Mouse (Mus musculus) heart, adult 8-10 months (tissue): ENCODE results near the gene Apopt1. TPM values are rescaled to one million over a fixed set of nuclear protein-coding genes. Genes with fewer than 3 reads are reported as not detected.

Experiments
- total RNA-seq, 4 experiments: library from RNA; stranded (reverse); gene quantifications; 2 replicates each; pipeline ENCODE4 v1.2.4; 2022

Apopt1 gene
- total RNA-seq, 4 experiments from 2014 or later, result 33.7 to 37.7 (median 35.0) TPM

Other genes with a start within 250 kb of the Apopt1 start
- under 1 TPM in 2 of 4 experiments, not detected in 2; 0.22 to 0.35 TPM for gene Gm266, start 227.4 kb upstream of the Apopt1 start, total RNA-seq
- 100 to 1,000 TPM; 155 to 196 (median 171) TPM for gene Eif5, start 175.2 kb upstream of the Apopt1 start, total RNA-seq
- gene Mark3, start 138.7 kb upstream of the Apopt1 start, total RNA-seq, result 10 to 100 TPM; 46.0 to 50.4 (median 47.1) TPM
- 10 to 100 TPM; 57.4 to 70.8 (median 63.8) TPM for gene Ckb, start 40.9 kb upstream of the Apopt1 start, total RNA-seq
- 1 to 10 TPM; 4.0 to 5.9 (median 4.9) TPM for gene Trmt61a, start 35.2 kb upstream of the Apopt1 start, total RNA-seq
- gene Bag5, start within 50 bp of the Apopt1 start, total RNA-seq, result 10 to 100 TPM; 18.9 to 20.1 (median 19.6) TPM
- 10 to 100 TPM; 73.6 to 90.4 (median 83.5) TPM for gene Klc1, start 45.6 kb downstream of the Apopt1 start, total RNA-seq
- gene Xrcc3, start 100.6 kb downstream of the Apopt1 start, total RNA-seq, result 1 to 10 TPM in 1 of 4 experiments, under 1 TPM in 3; 0.54 to 1.1 (median 0.77) TPM
- 10 to 100 TPM; 57.5 to 90.1 (median 67.6) TPM for gene Zfyve21, start 100.9 kb downstream of the Apopt1 start, total RNA-seq
- 10 to 100 TPM; 16.7 to 20.8 (median 18.6) TPM for gene Ppp1r13b, start 194.8 kb downstream of the Apopt1 start, total RNA-seq